Mouse (Mus musculus): ENCODE data around the gene Cnppd1. TPM values are rescaled to one million over a fixed set of nuclear protein-coding genes. Genes with fewer than 3 reads are reported as not detected.

The Cnppd1 gene
- 10 to 100 TPM; 52.1 to 55.4 TPM for total RNA-seq (2021)
- long read RNA-seq, experiment 1, transcript Cnppd1-202 (9 exons, 3,669 nt) = minor isoform, 9 of 42 reads
- long read RNA-seq, experiment 1, transcript Cnppd1-208 (8 exons, 2,062 nt) = major isoform, 14 of 42 reads
- long read RNA-seq, experiment 1, partial matches to known transcripts = 12 of 42 reads
- long read RNA-seq, experiment 1, other reads (novel, unspliced or antisense) = 6 of 42 reads
- long read RNA-seq, experiment 2, transcript Cnppd1-202 (9 exons, 3,669 nt) = minor isoform, 17 of 67 reads
- long read RNA-seq, experiment 2, transcript Cnppd1-201 (10 exons, 2,429 nt) = minor isoform, 7 of 67 reads
- long read RNA-seq, experiment 2, transcript Cnppd1-208 (8 exons, 2,062 nt) = major isoform, 24 of 67 reads
- long read RNA-seq, experiment 2, partial matches to known transcripts = 8 of 67 reads
- long read RNA-seq, experiment 2, other reads (novel, unspliced or antisense) = 11 of 67 reads

- peak; percentile 94 to 97 for DNase-seq (ENCODE audit: low spot score in 2 of 2)
Measured at GRCm38 (mm10) chr1:75142301-75143261, at the start of gene Cnppd1, which contains the start of gene Retreg2. Cnppd1 (minus strand) TSS chr1:75142711. Retreg2 (plus strand) TSS chr1:75142778.

- peak; percentile 65 to 93 for DNase-seq (ENCODE audit: low spot score in 2 of 2)
Measured at GRCm38 (mm10) chr1:75191622-75192402, 49.3 kb upstream of the Cnppd1 start, which contains the start of the genes Ankzf1 and Atg9a. Ankzf1 (plus strand) TSS chr1:75192151. Atg9a (minus strand) TSS chr1:75192196.

- DNase-seq (ENCODE audit: low spot score in 2 of 2) = no peak
Measured at GRCm38 (mm10) chr1:75191258-75191621, 48.7 kb upstream of the Cnppd1 start.

GRCm38 (mm10) chr1:75190577-75190976 is 48.1 kb upstream of the Cnppd1 start:
- DNase-seq (ENCODE audit: low spot score in 2 of 2) = no peak

GRCm38 (mm10) chr1:75187914-75188483 is 45.5 kb upstream of the Cnppd1 start:
- DNase-seq (ENCODE audit: low spot score in 2 of 2) = no peak

GRCm38 (mm10) chr1:75187126-75187525 is 44.6 kb upstream of the Cnppd1 start:
- DNase-seq (ENCODE audit: low spot score in 2 of 2) = no peak

- DNase-seq (ENCODE audit: low spot score in 2 of 2) = no peak
Measured at GRCm38 (mm10) chr1:75185495-75185894, 43.0 kb upstream of the Cnppd1 start.

GRCm38 (mm10) chr1:75182160-75182559 is 39.6 kb upstream of the Cnppd1 start:
- no peak for DNase-seq (ENCODE audit: low spot score in 2 of 2)

- no peak for DNase-seq (ENCODE audit: low spot score in 2 of 2)
Measured at GRCm38 (mm10) chr1:75181377-75181870, 38.9 kb upstream of the Cnppd1 start.

- no peak for DNase-seq (ENCODE audit: low spot score in 2 of 2)
Measured at GRCm38 (mm10) chr1:75180741-75181140, 38.2 kb upstream of the Cnppd1 start.

- peak; percentile 52 to 80 for DNase-seq (ENCODE audit: low spot score in 2 of 2)
Measured at GRCm38 (mm10) chr1:75180105-75180590, 37.6 kb upstream of the Cnppd1 start, which contains the start of gene Abcb6. Abcb6 (minus strand) TSS chr1:75180392.

GRCm38 (mm10) chr1:75179334-75180104 is 37.0 kb upstream of the Cnppd1 start:
- DNase-seq (ENCODE audit: low spot score in 2 of 2) = no peak

GRCm38 (mm10) chr1:75168472-75169464 is 26.3 kb upstream of the Cnppd1 start, which contains the start of gene Zfand2b:
Zfand2b (plus strand) TSS chr1:75168646.
- peak; percentile 85 to 95 for DNase-seq (ENCODE audit: low spot score in 2 of 2)

- no peak for DNase-seq (ENCODE audit: low spot score in 2 of 2)
Measured at GRCm38 (mm10) chr1:75168093-75168471, 25.6 kb upstream of the Cnppd1 start.

- DNase-seq (ENCODE audit: low spot score in 2 of 2) = no peak
Measured at GRCm38 (mm10) chr1:75160256-75160617, 17.7 kb upstream of the Cnppd1 start.

- DNase-seq (ENCODE audit: low spot score in 2 of 2) = no peak
Measured at GRCm38 (mm10) chr1:75159540-75160255, 17.2 kb upstream of the Cnppd1 start.

- DNase-seq (ENCODE audit: low spot score in 2 of 2) = no peak
Measured at GRCm38 (mm10) chr1:75158990-75159389, 16.5 kb upstream of the Cnppd1 start.

All from adrenal gland, postnatal 4 days (tissue).